Mouse (Mus musculus) thymus, adult 18-20 months (tissue): ENCODE results near the gene Abl2.
"Not testable (repeated sequence)": the region's sequence is repeated elsewhere in the genome, so short reads cannot be mapped to it uniquely, and the experiment has no call there.

Source experiments
- DNase-seq, 2 experiments: peaks; one replicate each; pipeline ENCODE4 v3.0.0; 2022; ENCODE audit warnings: mixed read lengths in 2 of 2

Gene Abl2

GRCm38 (mm10) chr1:156635148-156635547 is 76.6 kb downstream of the Abl2 start:
- DNase-seq: no peak

- DNase-seq: no peak
Observed at GRCm38 (mm10) chr1:156639455-156639854, 80.9 kb downstream of the Abl2 start.

- no peak for DNase-seq
Observed at GRCm38 (mm10) chr1:156640577-156640976, 82.0 kb downstream of the Abl2 start.

- DNase-seq: no peak
Observed at GRCm38 (mm10) chr1:156641808-156642207, 83.2 kb downstream of the Abl2 start.

- DNase-seq: no peak
Observed at GRCm38 (mm10) chr1:156642813-156643212, 84.2 kb downstream of the Abl2 start.

- DNase-seq: no peak
Observed at GRCm38 (mm10) chr1:156644061-156644460, 85.5 kb downstream of the Abl2 start.

- no peak for DNase-seq
Observed at GRCm38 (mm10) chr1:156644780-156645523, 86.4 kb downstream of the Abl2 start.

- no peak for DNase-seq
Observed at GRCm38 (mm10) chr1:156645971-156646370, 87.4 kb downstream of the Abl2 start.

- no peak for DNase-seq
Observed at GRCm38 (mm10) chr1:156648705-156649104, 90.1 kb downstream of the Abl2 start.

- no peak for DNase-seq
Observed at GRCm38 (mm10) chr1:156650631-156651030, 92.0 kb downstream of the Abl2 start.

GRCm38 (mm10) chr1:156652189-156652822 is 93.7 kb downstream of the Abl2 start:
- DNase-seq: no peak

- no peak for DNase-seq
Observed at GRCm38 (mm10) chr1:156654735-156655530, 96.3 kb downstream of the Abl2 start.

- no peak for DNase-seq
Observed at GRCm38 (mm10) chr1:156657523-156657922, 98.9 kb downstream of the Abl2 start.

- DNase-seq: no peak
Observed at GRCm38 (mm10) chr1:156658676-156659075, 100.1 kb downstream of the Abl2 start.

GRCm38 (mm10) chr1:156659906-156660659 is 101.5 kb downstream of the Abl2 start:
- no peak for DNase-seq

- not testable (repeated sequence) for DNase-seq
Observed at GRCm38 (mm10) chr1:156660660-156661236, 102.2 kb downstream of the Abl2 start.

GRCm38 (mm10) chr1:156665777-156666176 is 107.2 kb downstream of the Abl2 start:
- no peak for DNase-seq

GRCm38 (mm10) chr1:156667141-156667926 is 108.7 kb downstream of the Abl2 start:
- DNase-seq: no peak

- DNase-seq: no peak
Observed at GRCm38 (mm10) chr1:156668602-156669001, 110.0 kb downstream of the Abl2 start.

- no peak for DNase-seq
Observed at GRCm38 (mm10) chr1:156669208-156669983, 110.8 kb downstream of the Abl2 start.

- DNase-seq: no peak
Observed at GRCm38 (mm10) chr1:156671921-156672320, 113.3 kb downstream of the Abl2 start.
